In the genomic region with DNA sequence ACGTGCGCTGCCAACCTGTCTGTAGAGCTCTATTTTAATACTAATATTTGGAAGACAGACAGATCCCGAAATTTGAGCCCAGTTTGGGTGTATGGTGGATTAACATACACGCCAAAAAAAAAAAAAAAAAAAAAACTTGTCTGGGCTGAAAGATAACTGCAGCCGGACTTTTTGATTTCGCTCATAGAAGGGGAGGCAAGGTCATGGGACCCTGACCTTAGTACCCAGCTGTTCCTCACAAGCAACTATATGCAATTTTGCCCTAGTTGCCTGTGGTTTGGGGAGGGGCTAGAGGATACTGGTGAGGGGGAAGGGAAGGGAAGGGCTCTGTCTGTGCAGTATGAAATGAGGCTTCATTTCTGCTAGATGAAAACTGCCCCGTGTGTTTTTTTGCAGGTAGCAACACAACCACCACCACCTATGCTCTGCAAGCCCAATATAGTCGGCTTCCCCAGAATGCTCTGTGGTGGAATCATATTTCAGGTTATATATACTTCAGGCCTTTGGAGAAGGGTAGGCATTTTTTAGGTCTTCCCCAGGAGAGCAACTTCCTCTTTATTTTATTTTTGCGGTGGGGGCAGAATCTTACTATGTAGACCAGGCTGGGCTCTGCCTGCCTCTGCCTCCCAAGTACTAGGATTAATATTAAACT, we compare ENCODE assay signal across 7 mouse cellular contexts. TPM values are rescaled to one million over a fixed set of nuclear protein-coding genes. Genes with fewer than 3 reads are reported as not detected.
DNase-seq lines count a peak whose midpoint lies in the region; ATAC-seq and TF ChIP-seq lines count a peak whose summit lies in the region.

No protein-coding gene starts in this region.

- H3K36me3 ChIP-seq in lung, postnatal 0 days (ENCODE audit: insufficient read depth, low read length) = no peaks in the 10 kb centered on the region
- H3K36me3 ChIP-seq in embryonic facial prominence, embryonic 15.5 days = peaks cover 14% of the 10 kb centered on the region
- H3K36me3 ChIP-seq in limb, embryonic 14.5 days (ENCODE audit: control insufficient read depth, insufficient read depth, low read length) = peaks cover 22% of the 10 kb centered on the region
- H3K36me3 ChIP-seq in stomach, postnatal 0 days (ENCODE audit: control insufficient read depth, insufficient read depth, low read length) = no peaks in the 10 kb centered on the region; the same call in 1 of the 2 replicates

- H3K27me3 ChIP-seq in lung, postnatal 0 days (replicated peaks; ENCODE audit: insufficient read depth, low read length) = no peaks in the 10 kb centered on the region
- no peaks in the 10 kb centered on the region for H3K27me3 ChIP-seq in embryonic facial prominence, embryonic 15.5 days
- H3K27me3 ChIP-seq in limb, embryonic 14.5 days (ENCODE audit: control insufficient read depth, insufficient read depth, low read length) = no peaks in the 10 kb centered on the region
- no peaks in the 10 kb centered on the region for H3K27me3 ChIP-seq in stomach, postnatal 0 days (ENCODE audit: control insufficient read depth, insufficient read depth, low read length)

- TF ChIP-seq CTCF in lung, postnatal 0 days (IDR thresholded peaks at IDR 0.05) = no peak
- no peak for TF ChIP-seq CTCF in stomach, postnatal 0 days (IDR thresholded peaks at IDR 0.05; ENCODE audit: low read depth)

- H3K4me3 ChIP-seq in lung, postnatal 0 days (ENCODE audit: low read depth, low read length) = peak overlapping the region; percentile 69
- peak overlapping the region; percentile 72 for H3K4me3 ChIP-seq in embryonic facial prominence, embryonic 15.5 days (replicated peaks)
- peak overlapping the region; percentile 74 for H3K4me3 ChIP-seq in limb, embryonic 14.5 days (replicated peaks; ENCODE audit: low read length)
- H3K4me3 ChIP-seq in stomach, postnatal 0 days (ENCODE audit: low read depth, low read length) = peak overlapping the region; percentile 63

- no peak for ATAC-seq in lung, postnatal 0 days
- no peak for ATAC-seq in embryonic facial prominence, embryonic 15.5 days (ENCODE audit: insufficient number of reproducible peaks, low FRiP score, low TSS enrichment, low read depth)
- ATAC-seq in limb, embryonic 14.5 days (ENCODE audit: low FRiP score, low read depth) = no peak
- ATAC-seq in stomach, postnatal 0 days (ENCODE audit: low FRiP score, low TSS enrichment) = no peak
- no peak for ATAC-seq in frontal cortex, adult (ENCODE audit: low TSS enrichment)

- 53% methylated on average over 9 of the region's 9 CpGs for WGBS in lung, postnatal 0 days
- 60% methylated on average over 9 of the region's 9 CpGs for WGBS in embryonic facial prominence, embryonic 15.5 days
- WGBS in limb, embryonic 14.5 days = 65% methylated on average over 9 of the region's 9 CpGs
- WGBS in stomach, postnatal 0 days = 57% methylated on average over 9 of the region's 9 CpGs

- no peak for DNase-seq in lung, postnatal 0 days (ENCODE audit: low spot score)
- DNase-seq in lung, postnatal 25 days (ENCODE audit: low spot score) = no peak
- no peak for DNase-seq in limb, embryonic 14.5 days (ENCODE audit: low spot score)
- no peak for DNase-seq in stomach, postnatal 0 days (ENCODE audit: low spot score)
- DNase-seq in embryo, embryonic 10.5 days (ENCODE audit: low spot score) = no peak

- no peak overlapping the region for H3K9ac ChIP-seq in lung, postnatal 0 days (replicated peaks; ENCODE audit: low read depth)
- H3K9ac ChIP-seq in embryonic facial prominence, embryonic 15.5 days = no peak overlapping the region
- H3K9ac ChIP-seq in limb, embryonic 14.5 days (ENCODE audit: low read depth, low read length, severe bottlenecking) = no peak overlapping the region
- no peak overlapping the region; the same call in 1 of the 2 replicates for H3K9ac ChIP-seq in stomach, postnatal 0 days (ENCODE audit: low read length)

- TF ChIP-seq EP300 in lung, postnatal 0 days (IDR thresholded peaks at IDR 0.05) = no peak
- TF ChIP-seq EP300 in stomach, postnatal 0 days (optimal IDR thresholded peaks at IDR 0.05) = no peak

- H3K4me2 ChIP-seq in lung, postnatal 0 days (replicated peaks; ENCODE audit: low read depth, low read length) = peak overlapping the region; percentile 96
- H3K4me2 ChIP-seq in embryonic facial prominence, embryonic 15.5 days (replicated peaks) = peak overlapping the region; percentile 93
- peak overlapping the region; percentile 92 for H3K4me2 ChIP-seq in limb, embryonic 14.5 days (replicated peaks; ENCODE audit: low read depth, low read length, severe bottlenecking)
- H3K4me2 ChIP-seq in stomach, postnatal 0 days (replicated peaks; ENCODE audit: low read depth) = peak overlapping the region; percentile 92

- H3K9me3 ChIP-seq in lung, postnatal 0 days (ENCODE audit: low read length) = no peaks in the 10 kb centered on the region
- no peaks in the 10 kb centered on the region for H3K9me3 ChIP-seq in embryonic facial prominence, embryonic 15.5 days (replicated peaks)
- no peaks in the 10 kb centered on the region for H3K9me3 ChIP-seq in limb, embryonic 14.5 days (ENCODE audit: control insufficient read depth, low read length)
- no peaks in the 10 kb centered on the region for H3K9me3 ChIP-seq in stomach, postnatal 0 days (ENCODE audit: control insufficient read depth, low read length)

- peak overlapping the region; percentile 93 for H3K27ac ChIP-seq in lung, postnatal 0 days (ENCODE audit: low read length)
- peak overlapping the region; percentile 92 for H3K27ac ChIP-seq in embryonic facial prominence, embryonic 15.5 days (replicated peaks)
- peak overlapping the region; percentile 79; the same call in 1 of the 2 replicates for H3K27ac ChIP-seq in limb, embryonic 14.5 days (replicated peaks; ENCODE audit: low read depth, low read length)
- peak overlapping the region; percentile 87 for H3K27ac ChIP-seq in stomach, postnatal 0 days (replicated peaks)

- H3K4me1 ChIP-seq in lung, postnatal 0 days (ENCODE audit: insufficient read depth, low read depth, low read length) = peaks cover 18% of the 10 kb centered on the region
- peaks cover 78% of the 10 kb centered on the region for H3K4me1 ChIP-seq in embryonic facial prominence, embryonic 15.5 days
- peaks cover 21% of the 10 kb centered on the region for H3K4me1 ChIP-seq in limb, embryonic 14.5 days (ENCODE audit: control insufficient read depth, insufficient read depth, low read length)
- peaks cover 2% of the 10 kb centered on the region; the same call in 1 of the 2 replicates for H3K4me1 ChIP-seq in stomach, postnatal 0 days (replicated peaks; ENCODE audit: control insufficient read depth, insufficient read depth)

- no peak for TF ChIP-seq POLR2A in limb, embryonic 14.5 days (IDR thresholded peaks at IDR 0.05; ENCODE audit: borderline replicate concordance, extremely low read depth, insufficient read depth, insufficient read length)

RNA-seq across cellular contexts. Expression of a gene that starts 0.5 kb away (rescaled TPM):
- 39.7 and 41.3 TPM in 2 replicates for polyA plus RNA-seq in lung, postnatal 0 days (2015; fragmentation: Nextera tagmentation; extraction: Ambion mirVana)
- polyA plus RNA-seq in embryonic facial prominence, embryonic 15.5 days (2015; fragmentation: Nextera tagmentation; extraction: Ambion mirVana) = 30.4 and 37.3 TPM in 2 replicates
- 28.7 and 32.0 TPM in 2 replicates for polyA plus RNA-seq in limb, embryonic 14.5 days (2012; rRNA removed)
- polyA plus RNA-seq in limb, embryonic 14.5 days (2014; fragmentation: Nextera tagmentation; extraction: Ambion mirVana) = 23.8 and 26.6 TPM in 2 replicates
- 23.5 and 25.7 TPM in 2 replicates for polyA plus RNA-seq in stomach, postnatal 0 days (2015; fragmentation: Nextera tagmentation; extraction: Ambion mirVana)

RNA-seq across cellular contexts. Expression of a gene that starts 7.5 kb away (rescaled TPM):
- polyA plus RNA-seq in lung, postnatal 0 days (2015; fragmentation: Nextera tagmentation; extraction: Ambion mirVana) = 73.2 and 84.0 TPM in 2 replicates
- polyA plus RNA-seq in embryonic facial prominence, embryonic 15.5 days (2015; fragmentation: Nextera tagmentation; extraction: Ambion mirVana) = 86.6 and 89.3 TPM in 2 replicates
- polyA plus RNA-seq in limb, embryonic 14.5 days (2012; rRNA removed) = 86.0 and 103 TPM in 2 replicates
- polyA plus RNA-seq in limb, embryonic 14.5 days (2014; fragmentation: Nextera tagmentation; extraction: Ambion mirVana) = 76.0 and 81.7 TPM in 2 replicates
- polyA plus RNA-seq in stomach, postnatal 0 days (2015; fragmentation: Nextera tagmentation; extraction: Ambion mirVana) = 45.4 and 48.0 TPM in 2 replicates

RNA-seq across cellular contexts. Expression of a gene that starts 7.6 kb away (rescaled TPM):
- 84.0 and 89.4 TPM in 2 replicates for polyA plus RNA-seq in lung, postnatal 0 days (2015; fragmentation: Nextera tagmentation; extraction: Ambion mirVana)
- polyA plus RNA-seq in embryonic facial prominence, embryonic 15.5 days (2015; fragmentation: Nextera tagmentation; extraction: Ambion mirVana) = 124 and 127 TPM in 2 replicates
- polyA plus RNA-seq in limb, embryonic 14.5 days (2012; rRNA removed) = 179 and 270 TPM in 2 replicates
- polyA plus RNA-seq in limb, embryonic 14.5 days (2014; fragmentation: Nextera tagmentation; extraction: Ambion mirVana) = 66.1 and 70.5 TPM in 2 replicates
- 70.8 and 75.2 TPM in 2 replicates for polyA plus RNA-seq in stomach, postnatal 0 days (2015; fragmentation: Nextera tagmentation; extraction: Ambion mirVana)

RNA-seq across cellular contexts. Expression of a gene that starts 13.2 kb away (rescaled TPM):
- polyA plus RNA-seq in lung, postnatal 0 days (2015; fragmentation: Nextera tagmentation; extraction: Ambion mirVana) = 276 and 288 TPM in 2 replicates
- 428 and 442 TPM in 2 replicates for polyA plus RNA-seq in embryonic facial prominence, embryonic 15.5 days (2015; fragmentation: Nextera tagmentation; extraction: Ambion mirVana)
- 751 and 1,065 TPM in 2 replicates for polyA plus RNA-seq in limb, embryonic 14.5 days (2012; rRNA removed)
- 471 and 513 TPM in 2 replicates for polyA plus RNA-seq in limb, embryonic 14.5 days (2014; fragmentation: Nextera tagmentation; extraction: Ambion mirVana)
- polyA plus RNA-seq in stomach, postnatal 0 days (2015; fragmentation: Nextera tagmentation; extraction: Ambion mirVana) = 159 and 179 TPM in 2 replicates

RNA-seq across cellular contexts. Expression of a gene that starts 36.1 kb away (rescaled TPM):
- polyA plus RNA-seq in lung, postnatal 0 days (2015; fragmentation: Nextera tagmentation; extraction: Ambion mirVana) = 54.2 and 62.5 TPM in 2 replicates
- polyA plus RNA-seq in embryonic facial prominence, embryonic 15.5 days (2015; fragmentation: Nextera tagmentation; extraction: Ambion mirVana) = 110 and 122 TPM in 2 replicates
- 142 and 181 TPM in 2 replicates for polyA plus RNA-seq in limb, embryonic 14.5 days (2012; rRNA removed)
- 69.1 and 73.5 TPM in 2 replicates for polyA plus RNA-seq in limb, embryonic 14.5 days (2014; fragmentation: Nextera tagmentation; extraction: Ambion mirVana)
- polyA plus RNA-seq in stomach, postnatal 0 days (2015; fragmentation: Nextera tagmentation; extraction: Ambion mirVana) = 64.4 and 75.3 TPM in 2 replicates
